Mouse (Mus musculus): ENCODE measurements at regions not wholly inside any gene's neighbourhood (a gene's known extent, or its start where the extent isn't known, plus 50 kb on each side); places are given as distances from the start of the nearest gene placed in this dataset.
"Not testable (repeated sequence)": the region's sequence is repeated elsewhere in the genome, so short reads cannot be mapped to it uniquely, and the experiment has no call there.

GRCm38 (mm10) chr3:21791983-21792631 lies 284.3 kb upstream of the Tbl1xr1 start:
- H3K27ac ChIP-seq (replicated peaks) = no peak overlapping the region
- H3K27me3 ChIP-seq (replicated peaks; ENCODE audit: low read depth, poor library complexity, severe bottlenecking) = no peaks in the 10 kb centered on the region
- no peak overlapping the region for H3K4me3 ChIP-seq
- no peaks in the 10 kb centered on the region for H3K36me3 ChIP-seq (replicated peaks)
- WGBS = 82% methylated on average over 4 of the region's 4 CpGs
- no peaks in the 10 kb centered on the region for H3K4me1 ChIP-seq
- no peaks in the 10 kb centered on the region for H3K9me3 ChIP-seq
- DNase-seq (ENCODE audit: low spot score) = no peak

- no peak overlapping the region for H3K4me3 ChIP-seq
- DNase-seq (ENCODE audit: low spot score) = no peak
- H3K36me3 ChIP-seq (replicated peaks) = no peaks in the 10 kb centered on the region
- no peaks in the 10 kb centered on the region for H3K9me3 ChIP-seq
- H3K27me3 ChIP-seq (replicated peaks; ENCODE audit: low read depth, poor library complexity, severe bottlenecking) = no peaks in the 10 kb centered on the region
- WGBS = 19% methylated on average over 1 of the region's 1 CpGs
- peak overlapping the region; percentile 51; the same call in 1 of the 2 replicates for H3K27ac ChIP-seq (replicated peaks)
- H3K4me1 ChIP-seq = peaks cover 5% of the 10 kb centered on the region; the same call in 1 of the 2 replicates
Observed at GRCm38 (mm10) chr3:21798139-21798538, 278.3 kb upstream of the Tbl1xr1 start.

- H3K4me1 ChIP-seq; DNase-seq (ENCODE audit: low spot score); H3K9me3 ChIP-seq; H3K4me3 ChIP-seq; H3K27ac ChIP-seq (replicated peaks); H3K36me3 ChIP-seq (replicated peaks); H3K27me3 ChIP-seq (replicated peaks; ENCODE audit: low read depth, poor library complexity, severe bottlenecking): not testable (repeated sequence)
- 83% methylated on average over 2 of the region's 2 CpGs for WGBS
Observed at GRCm38 (mm10) chr3:21803886-21804285, 272.6 kb upstream of the Tbl1xr1 start.

GRCm38 (mm10) chr3:21806494-21807157 lies 269.8 kb upstream of the Tbl1xr1 start:
- H3K27ac ChIP-seq (replicated peaks) = no peak overlapping the region
- H3K36me3 ChIP-seq (replicated peaks) = no peaks in the 10 kb centered on the region
- DNase-seq (ENCODE audit: low spot score) = no peak
- WGBS = 91% methylated on average over 2 of the region's 2 CpGs
- peaks cover 23% of the 10 kb centered on the region for H3K4me1 ChIP-seq
- no peak overlapping the region for H3K4me3 ChIP-seq
- no peaks in the 10 kb centered on the region for H3K9me3 ChIP-seq
- H3K27me3 ChIP-seq (replicated peaks; ENCODE audit: low read depth, poor library complexity, severe bottlenecking) = no peaks in the 10 kb centered on the region

- 54% methylated on average over 2 of the region's 2 CpGs for WGBS
- H3K36me3 ChIP-seq (replicated peaks) = no peaks in the 10 kb centered on the region
- H3K27me3 ChIP-seq (replicated peaks; ENCODE audit: low read depth, poor library complexity, severe bottlenecking) = no peaks in the 10 kb centered on the region
- H3K4me1 ChIP-seq = peaks cover 23% of the 10 kb centered on the region
- no peak overlapping the region; the same call in 1 of the 2 replicates for H3K27ac ChIP-seq (replicated peaks)
- no peak overlapping the region for H3K4me3 ChIP-seq
- no peak for DNase-seq (ENCODE audit: low spot score)
- H3K9me3 ChIP-seq = no peaks in the 10 kb centered on the region
Observed at GRCm38 (mm10) chr3:21808539-21808938, 267.9 kb upstream of the Tbl1xr1 start.

- Histone ChIP-seq H3K27ac (replicated peaks) (peak overlapping the region; percentile 54), H3K36me3 (replicated peaks) (no peaks in the 10 kb centered on the region), H3K9me3 (no peaks in the 10 kb centered on the region), H3K27me3 (replicated peaks; ENCODE audit: low read depth, poor library complexity, severe bottlenecking) (no peaks in the 10 kb centered on the region), H3K4me1 (peaks cover 23% of the 10 kb centered on the region), H3K4me3 (no peak overlapping the region)
- 6% methylated on average over 2 of the region's 2 CpGs for WGBS
- DNase-seq (ENCODE audit: low spot score) = peak; percentile 66
Observed at GRCm38 (mm10) chr3:21809769-21810470, 266.5 kb upstream of the Tbl1xr1 start.

GRCm38 (mm10) chr3:21813401-21813800 lies 263.1 kb upstream of the Tbl1xr1 start:
- WGBS = 62% methylated on average over 1 of the region's 1 CpGs
- Histone ChIP-seq H3K27ac (replicated peaks) (no peak overlapping the region), H3K4me3 (no peak overlapping the region), H3K27me3 (replicated peaks; ENCODE audit: low read depth, poor library complexity, severe bottlenecking) (no peaks in the 10 kb centered on the region), H3K4me1 (peaks cover 23% of the 10 kb centered on the region), H3K9me3 (no peaks in the 10 kb centered on the region), H3K36me3 (replicated peaks) (no peaks in the 10 kb centered on the region)
- no peak for DNase-seq (ENCODE audit: low spot score)

- no peaks in the 10 kb centered on the region for H3K9me3 ChIP-seq
- 73% methylated on average over 4 of the region's 4 CpGs for WGBS
- H3K4me3 ChIP-seq = no peak overlapping the region
- H3K27me3 ChIP-seq (replicated peaks; ENCODE audit: low read depth, poor library complexity, severe bottlenecking) = no peaks in the 10 kb centered on the region
- DNase-seq (ENCODE audit: low spot score) = no peak
- H3K27ac ChIP-seq (replicated peaks) = no peak overlapping the region
- no peaks in the 10 kb centered on the region for H3K36me3 ChIP-seq (replicated peaks)
- H3K4me1 ChIP-seq = peaks cover 6% of the 10 kb centered on the region; the same call in 1 of the 2 replicates
Observed at GRCm38 (mm10) chr3:21816968-21817858, 259.2 kb upstream of the Tbl1xr1 start.

GRCm38 (mm10) chr3:21819030-21819429 lies 257.4 kb upstream of the Tbl1xr1 start:
- H3K4me1 ChIP-seq = peaks cover 8% of the 10 kb centered on the region
- no peaks in the 10 kb centered on the region for H3K27me3 ChIP-seq (replicated peaks; ENCODE audit: low read depth, poor library complexity, severe bottlenecking)
- H3K4me3 ChIP-seq = no peak overlapping the region
- DNase-seq (ENCODE audit: low spot score) = no peak
- 46% methylated on average over 4 of the region's 4 CpGs for WGBS
- H3K27ac ChIP-seq (replicated peaks) = no peak overlapping the region
- H3K9me3 ChIP-seq = no peaks in the 10 kb centered on the region
- H3K36me3 ChIP-seq (replicated peaks) = no peaks in the 10 kb centered on the region

- H3K36me3 ChIP-seq (replicated peaks) = no peaks in the 10 kb centered on the region
- no peak for DNase-seq (ENCODE audit: low spot score)
- H3K4me3 ChIP-seq = no peak overlapping the region
- H3K4me1 ChIP-seq = peaks cover 11% of the 10 kb centered on the region
- no peak overlapping the region for H3K27ac ChIP-seq (replicated peaks)
- WGBS = 73% methylated on average over 3 of the region's 3 CpGs
- no peaks in the 10 kb centered on the region for H3K27me3 ChIP-seq (replicated peaks; ENCODE audit: low read depth, poor library complexity, severe bottlenecking)
- no peaks in the 10 kb centered on the region for H3K9me3 ChIP-seq
Observed at GRCm38 (mm10) chr3:21820051-21820598, 256.3 kb upstream of the Tbl1xr1 start.

GRCm38 (mm10) chr3:21822675-21823074 lies 253.8 kb upstream of the Tbl1xr1 start:
- H3K9me3 ChIP-seq = no peaks in the 10 kb centered on the region
- H3K36me3 ChIP-seq (replicated peaks) = no peaks in the 10 kb centered on the region
- 83% methylated on average over 4 of the region's 4 CpGs for WGBS
- H3K4me1 ChIP-seq = peaks cover 11% of the 10 kb centered on the region
- no peak overlapping the region for H3K27ac ChIP-seq (replicated peaks)
- DNase-seq (ENCODE audit: low spot score) = no peak
- no peaks in the 10 kb centered on the region for H3K27me3 ChIP-seq (replicated peaks; ENCODE audit: low read depth, poor library complexity, severe bottlenecking)
- H3K4me3 ChIP-seq = no peak overlapping the region

GRCm38 (mm10) chr3:21823331-21823730 lies 253.1 kb upstream of the Tbl1xr1 start:
- DNase-seq (ENCODE audit: low spot score) = no peak
- no peaks in the 10 kb centered on the region for H3K27me3 ChIP-seq (replicated peaks; ENCODE audit: low read depth, poor library complexity, severe bottlenecking)
- H3K4me1 ChIP-seq = peaks cover 11% of the 10 kb centered on the region
- no peak overlapping the region for H3K27ac ChIP-seq (replicated peaks)
- H3K9me3 ChIP-seq = no peaks in the 10 kb centered on the region
- 84% methylated on average over 4 of the region's 4 CpGs for WGBS
- no peaks in the 10 kb centered on the region for H3K36me3 ChIP-seq (replicated peaks)
- no peak overlapping the region for H3K4me3 ChIP-seq
